12 mouse cellular contexts compared by ENCODE assay signal in genomic region chr3:126989936-126990335, GRCm38 (mm10).
DNase-seq lines count a peak whose midpoint lies in the region; ATAC-seq and TF ChIP-seq lines count a peak whose summit lies in the region.
"Had no signal": no experiment of that assay in that cellular context is flagged by ENCODE, and none has a peak within 500 bp of the region (broad histone marks: within the 10 kb centered on the region; RNA-seq: fewer than 3 reads in every experiment).

No protein-coding gene starts in this region.

- 0 out of 2 replicates have a peak, but pooled peaks have one; percentile 55 for ATAC-seq in heart, embryonic 16.5 days (replicated peaks; ENCODE audit: extremely low read depth, insufficient read depth, low FRiP score)
- ATAC-seq: liver, embryonic 12.5 days had no signal

- H3K9ac ChIP-seq in heart, embryonic 16.5 days (ENCODE audit: low read length) = no peak overlapping the region
- H3K9ac ChIP-seq: embryonic facial prominence, embryonic 15.5 days; liver, embryonic 12.5 days; neural tube, embryonic 15.5 days had no signal

- WGBS in heart, embryonic 16.5 days = 57% methylated on average over 3 of the region's 3 CpGs

- H3K4me3 ChIP-seq in layer of hippocampus, adult 2 months = no peak overlapping the region
- no peak overlapping the region for H3K4me3 ChIP-seq in heart, embryonic 16.5 days (ENCODE audit: low read length)
- H3K4me3 ChIP-seq: embryonic facial prominence, embryonic 15.5 days; liver, embryonic 12.5 days; neural tube, embryonic 15.5 days had no signal

- no peak for TF ChIP-seq CTCF in layer of hippocampus, adult 2 months (conservative IDR thresholded peaks at IDR 0.05)

- H3K4me1 ChIP-seq in heart, embryonic 16.5 days (ENCODE audit: control insufficient read depth, insufficient read depth, low read length) = 0 out of 2 replicates have a peak, but pooled peaks cover 2% of the 10 kb centered on the region
- H3K4me1 ChIP-seq: embryonic facial prominence, embryonic 15.5 days; liver, embryonic 12.5 days had no signal

- H3K9me3 ChIP-seq in heart, embryonic 16.5 days (replicated peaks; ENCODE audit: control insufficient read depth, low read length) = no peaks in the 10 kb centered on the region
- H3K9me3 ChIP-seq: embryonic facial prominence, embryonic 15.5 days; liver, embryonic 12.5 days; neural tube, embryonic 15.5 days had no signal

- DNase-seq in layer of hippocampus, adult 2 months (ENCODE audit: low spot score in 2 of 2) = no peak
- DNase-seq in layer of hippocampus, postnatal 10 days (ENCODE audit: low spot score in 2 of 2) = no peak
- peak; percentile 83 for DNase-seq in adrenal gland, adult 2 months
- DNase-seq in cerebellum, adult 11-12 months = peak; percentile 68
- DNase-seq in left cerebral cortex, adult 11 months (ENCODE audit: low spot score) = no peak
- DNase-seq in retina, embryonic 14.5 days (ENCODE audit: low spot score) = no peak
- DNase-seq in ovary, postnatal 10 days (ENCODE audit: low spot score) = no peak
- DNase-seq: kidney, postnatal 36 days had no signal

- H3K4me2 ChIP-seq in heart, embryonic 16.5 days (ENCODE audit: low read depth, low read length) = no peak overlapping the region
- H3K4me2 ChIP-seq: embryonic facial prominence, embryonic 15.5 days; liver, embryonic 12.5 days; neural tube, embryonic 15.5 days had no signal

- peak overlapping the region; percentile 9; the same call in 1 of the 2 replicates for H3K27ac ChIP-seq in layer of hippocampus, adult 2 months
- H3K27ac ChIP-seq in heart, embryonic 16.5 days (ENCODE audit: low read length) = no peak overlapping the region
- H3K27ac ChIP-seq: embryonic facial prominence, embryonic 15.5 days; liver, embryonic 12.5 days; neural tube, embryonic 15.5 days had no signal

- H3K27me3 ChIP-seq in heart, embryonic 16.5 days (ENCODE audit: control insufficient read depth, insufficient read depth, low read length) = no peaks in the 10 kb centered on the region
- H3K27me3 ChIP-seq: embryonic facial prominence, embryonic 15.5 days; liver, embryonic 12.5 days; neural tube, embryonic 15.5 days had no signal

- no peaks in the 10 kb centered on the region for H3K36me3 ChIP-seq in heart, embryonic 16.5 days (ENCODE audit: control insufficient read depth, insufficient read depth)
- H3K36me3 ChIP-seq: embryonic facial prominence, embryonic 15.5 days; liver, embryonic 12.5 days had no signal

Comparison
In these comparisons a context has a peak if more than half of its experiments do, and no peak if none do; other contexts are left out.
1. DNase-seq: peak in adrenal gland, adult 2 months (single experiment) and cerebellum, adult 11-12 months (single experiment); none in layer of hippocampus, adult 2 months (0 of 2), layer of hippocampus, postnatal 10 days (0 of 2), left cerebral cortex, adult 11 months (single experiment), retina, embryonic 14.5 days (single experiment) and ovary, postnatal 10 days (single experiment).